Mouse (Mus musculus): Measurements from ENCODE around the gene Spink8. TPM values are rescaled to one million over a fixed set of nuclear protein-coding genes. Genes with fewer than 3 reads are reported as not detected.

Spink8 gene
- not detected in 2 replicates for polyA plus RNA-seq (2015; fragmentation: Nextera tagmentation; extraction: Ambion mirVana)

DNA sequence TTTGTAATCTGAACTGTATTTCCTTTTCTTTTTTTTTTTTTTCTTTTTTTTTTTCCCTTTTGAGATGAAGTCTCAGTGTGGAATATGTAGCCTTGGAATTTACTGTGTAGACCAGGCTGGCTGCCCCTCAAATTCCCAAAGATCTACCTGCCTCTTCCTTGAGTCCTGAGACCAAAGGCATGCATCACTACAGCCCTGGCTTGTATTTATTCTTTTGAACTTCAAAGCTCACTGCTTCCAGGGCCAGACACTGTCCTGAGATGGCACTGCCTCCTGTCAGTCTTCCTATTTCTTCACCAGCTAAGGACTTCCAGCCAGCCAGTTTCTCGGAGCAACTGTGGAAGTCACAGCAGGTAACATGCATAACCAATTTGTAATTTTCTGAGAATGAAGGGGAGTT lies at the start of gene Spink8:
Gene Spink8, plus strand, starts transcription at position 301 of the 400 bp plus-strand sequence.

DNA sequence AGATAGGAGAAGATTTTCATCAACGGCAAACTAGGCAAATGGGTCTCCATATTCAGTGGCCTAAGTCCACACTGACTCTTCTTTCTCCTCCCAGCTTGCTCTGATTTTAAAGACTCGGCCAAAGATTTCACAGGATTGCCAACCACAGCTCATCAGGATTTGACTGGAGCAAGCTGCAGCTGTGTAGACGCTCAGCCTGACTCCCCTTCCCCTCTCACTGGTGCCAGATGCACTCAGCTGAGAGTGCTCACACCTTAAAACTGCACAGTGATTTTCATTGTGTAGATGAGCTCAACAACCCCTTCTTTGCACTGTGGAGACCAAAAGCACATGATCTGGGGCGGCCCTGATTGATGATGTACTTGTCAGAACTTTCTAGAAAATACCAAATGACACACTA lies 21.5 kb upstream of the Spink8 start, which contains the start of gene Fbxw27:
Gene Fbxw27, minus strand, starts transcription at position 101 of the 400 bp plus-strand sequence.

DNA sequence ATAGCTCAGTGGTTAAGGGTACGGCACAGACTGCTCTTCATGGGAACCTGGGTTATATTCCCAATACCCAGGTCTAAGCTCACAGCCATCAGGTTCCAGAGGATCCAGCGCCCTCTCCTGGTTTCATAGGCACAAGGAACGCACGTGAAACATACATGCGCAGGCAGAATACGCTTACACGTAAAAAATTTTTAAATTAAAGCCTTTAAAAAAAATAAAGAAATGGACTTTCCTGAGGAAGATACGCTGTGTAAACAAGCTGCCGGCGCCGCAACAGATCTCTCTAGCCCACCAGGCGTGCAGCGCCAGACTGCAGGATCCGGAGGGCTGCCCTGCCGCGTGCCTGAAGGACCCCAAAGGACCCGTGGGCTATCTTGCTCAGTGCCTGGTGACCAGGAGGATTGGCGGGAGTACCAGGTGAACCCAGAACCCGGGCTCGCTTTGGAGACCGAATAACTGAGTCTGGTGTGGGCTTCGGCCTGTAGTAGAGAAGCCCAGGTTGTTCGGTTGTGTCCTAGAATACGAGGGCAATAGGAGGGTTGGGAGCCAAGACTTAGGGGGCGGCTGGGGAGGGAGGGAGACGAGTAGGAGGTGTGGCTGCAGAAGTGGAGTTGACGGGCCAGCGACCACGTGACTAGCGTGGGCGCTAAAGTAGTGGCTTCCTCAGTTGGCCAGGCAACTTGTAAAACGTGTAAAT lies 20.5 kb downstream of the Spink8 start, which contains the start of gene Nme6:
Gene Nme6, plus strand, starts transcription at position 359 of the 697 bp plus-strand sequence.

DNA sequence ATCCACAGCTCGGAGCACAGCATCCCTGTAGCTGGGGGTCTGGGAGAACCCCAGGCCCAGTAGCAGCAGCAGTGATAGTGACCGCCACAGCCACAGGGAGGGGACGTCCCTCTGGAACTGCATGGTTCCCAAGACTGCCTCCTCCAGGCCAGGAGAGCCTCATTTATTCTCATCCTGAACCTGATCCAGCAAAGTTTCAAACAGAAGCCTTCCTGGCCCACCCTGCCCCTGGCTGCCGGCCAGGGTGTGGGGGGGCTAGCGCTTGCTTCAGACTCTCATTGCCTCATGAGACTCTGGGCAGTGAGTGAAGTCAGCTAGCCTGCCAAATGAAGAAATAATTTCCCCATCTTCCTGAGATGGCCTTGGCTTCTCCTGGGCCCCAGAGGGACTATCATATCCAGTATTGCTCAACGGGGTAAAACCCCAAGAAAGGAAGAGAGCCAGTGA lies 37.3 kb downstream of the Spink8 start, which contains the start of gene Camp:
Gene Camp, minus strand, starts transcription at position 306 of the 447 bp plus-strand sequence.

DNA sequence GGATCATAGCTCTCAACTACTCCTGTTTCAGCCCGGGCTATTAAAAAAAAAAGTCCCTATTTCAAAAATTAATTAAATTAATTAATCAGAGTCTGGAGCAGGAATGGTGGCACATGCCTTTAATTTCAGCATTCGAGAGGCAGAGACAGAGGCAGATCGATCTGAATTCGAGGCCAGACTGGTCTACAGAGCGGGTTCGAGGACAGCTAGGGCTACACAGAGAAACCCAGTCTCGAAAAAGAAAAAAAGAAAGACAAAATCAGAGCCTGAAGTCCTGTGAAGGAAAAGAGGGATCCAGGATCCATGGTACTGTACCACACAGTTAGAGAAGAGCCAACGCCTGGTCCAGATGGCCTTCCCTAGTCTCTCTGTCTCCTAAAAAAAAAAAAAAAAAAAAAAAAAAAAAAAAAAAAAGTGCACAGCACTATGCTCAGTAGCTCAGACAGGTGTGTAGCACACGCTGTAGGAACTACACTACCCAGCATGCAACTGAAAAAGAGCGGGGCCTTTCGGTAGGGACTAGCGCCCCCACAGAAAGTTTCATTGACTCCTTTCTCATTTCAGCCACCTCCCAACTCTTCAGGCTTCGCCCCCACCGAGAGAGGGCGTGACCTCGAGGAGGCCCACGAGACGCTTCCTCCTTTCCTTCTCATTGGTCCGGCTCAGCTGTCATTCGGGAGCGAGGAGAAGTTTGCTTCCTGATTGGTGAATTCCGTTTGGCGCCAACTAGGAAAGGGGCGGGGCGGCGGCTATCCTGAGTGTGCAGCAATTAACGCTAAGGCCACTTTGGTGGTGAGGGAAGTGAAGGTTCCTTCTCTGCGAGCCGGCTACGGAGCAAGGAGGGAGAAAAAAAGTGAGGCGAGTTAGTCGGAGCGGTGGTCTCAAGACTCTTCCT lies 63.0 kb downstream of the Spink8 start, which contains the start of gene Cdc25a:
Gene Cdc25a, plus strand, starts transcription at position 783 of the 895 bp plus-strand sequence.

Other genes with a start within 250 kb of the Spink8 start
- not detected in 2 replicates for gene Fbxw15, start 244.0 kb upstream of the Spink8 start, polyA plus RNA-seq (2015; fragmentation: Nextera tagmentation; extraction: Ambion mirVana)
- not detected in 2 replicates for gene Fbxw24, start 186.2 kb upstream of the Spink8 start, polyA plus RNA-seq (2015; fragmentation: Nextera tagmentation; extraction: Ambion mirVana)
- not detected in 2 replicates for gene Fbxw25, start 147.6 kb upstream of the Spink8 start, polyA plus RNA-seq (2015; fragmentation: Nextera tagmentation; extraction: Ambion mirVana)
- 0.10 TPM in 1 of 2 replicates, not detected in the other for gene Fbxw18, start 109.6 kb upstream of the Spink8 start, polyA plus RNA-seq (2015; fragmentation: Nextera tagmentation; extraction: Ambion mirVana)
- gene Fbxw26, start 66.2 kb upstream of the Spink8 start, polyA plus RNA-seq (2015; fragmentation: Nextera tagmentation; extraction: Ambion mirVana), result not detected in 2 replicates
- gene Fbxw27, start 21.6 kb upstream of the Spink8 start, polyA plus RNA-seq (2015; fragmentation: Nextera tagmentation; extraction: Ambion mirVana), result not detected in 2 replicates
- gene Nme6, start 20.5 kb downstream of the Spink8 start, polyA plus RNA-seq (2015; fragmentation: Nextera tagmentation; extraction: Ambion mirVana), result 50.7 and 53.8 TPM in 2 replicates
- gene Camp, start 37.3 kb downstream of the Spink8 start, polyA plus RNA-seq (2015; fragmentation: Nextera tagmentation; extraction: Ambion mirVana), result 1.7 and 2.0 TPM in 2 replicates
- gene Cdc25a, start 63.3 kb downstream of the Spink8 start, polyA plus RNA-seq (2015; fragmentation: Nextera tagmentation; extraction: Ambion mirVana), result 6.8 and 8.4 TPM in 2 replicates
- 183 TPM in 2 replicates for gene Map4, start 119.2 kb downstream of the Spink8 start, polyA plus RNA-seq (2015; fragmentation: Nextera tagmentation; extraction: Ambion mirVana)

Measured in neural tube, postnatal 0 days (tissue).